Mouse (Mus musculus) small intestine, adult 2 months (tissue): ENCODE measurements around the gene E130208F15Rik.

Experiments
- CTCF ChIP-seq: fragments of 200-500 bp; IDR thresholded peaks from 2 replicates; pipeline ENCODE4 v1.5.1; 2012; ENCODE audit warnings: low read depth, mild to moderate bottlenecking, control low read depth, inconsistent platforms, low read length, moderate library complexity, mixed read lengths; ENCODE audit not compliant: insufficient replicate concordance, insufficient read length; ENCODE audit errors: extremely low read depth
- POLR2A ChIP-seq: fragments of 200-500 bp; IDR thresholded peaks from 2 replicates; pipeline ENCODE4 v1.6.1; 2012; ENCODE audit warnings: low read depth, mild to moderate bottlenecking, control low read depth, inconsistent platforms, low read length, moderate library complexity

- TF ChIP-seq CTCF (peak; percentile 14; the same call in 1 of the 2 replicates), POLR2A (peak; percentile 58; the same call in 1 of the 2 replicates)
Measured at GRCm38 (mm10) chr7:30308076-30309005, 13.2 kb upstream of the E130208F15Rik start, which contains the start of gene Alkbh6.
